Mouse (Mus musculus) testis, adult 2 months (tissue): ENCODE results near the gene Dytn. TPM values are rescaled to one million over a fixed set of nuclear protein-coding genes. Genes with fewer than 3 reads are reported as not detected.

ENCODE experiments used
- H3K27ac ChIP-seq: fragments of 200-500 bp; 2 replicates; pipeline ENCODE4 v1.5.1; 2012; ENCODE audit warnings: low read depth, low read length; ENCODE audit not compliant: control insufficient read depth, insufficient read depth
- H3K27me3 ChIP-seq: fragments of 200-500 bp; 2 replicates; pipeline ENCODE4 v1.6.1; 2012; ENCODE audit warnings: mild to moderate bottlenecking, low read length, moderate library complexity; ENCODE audit not compliant: control insufficient read depth, insufficient read depth
- H3K36me3 ChIP-seq: fragments of 200-500 bp; 2 replicates; pipeline ENCODE4 v1.6.1; 2012; ENCODE audit warnings: mild to moderate bottlenecking, low read length; ENCODE audit not compliant: control insufficient read depth, insufficient read depth
- H3K4me1 ChIP-seq: fragments of 200-500 bp; 2 replicates; pipeline ENCODE4 v1.6.1; 2012; ENCODE audit warnings: low read length; ENCODE audit not compliant: control insufficient read depth, insufficient read depth
- H3K4me3 ChIP-seq: fragments of 200-500 bp; 2 replicates; pipeline ENCODE4 v1.5.1; 2012; ENCODE audit warnings: low read depth, mild to moderate bottlenecking, low read length, moderate library complexity, mixed read lengths; ENCODE audit not compliant: control insufficient read depth
- CTCF ChIP-seq: fragments of 200-500 bp; IDR thresholded peaks from 2 replicates; pipeline ENCODE4 v1.5.1; 2012; ENCODE audit warnings: low read depth, mild to moderate bottlenecking, inconsistent platforms, low read length, moderate library complexity; ENCODE audit not compliant: control insufficient read depth, insufficient read depth, insufficient replicate concordance
- POLR2A ChIP-seq: fragments of 200-500 bp; IDR thresholded peaks from 2 replicates; pipeline ENCODE4 v1.6.1; 2012; ENCODE audit warnings: low read depth, mild to moderate bottlenecking, inconsistent platforms, low read length, moderate library complexity; ENCODE audit not compliant: control insufficient read depth
- polyA plus RNA-seq: library from polyadenylated mRNA; depleted of rRNA; stranded (reverse); fragments of >200 nt; gene quantifications from 2 replicates; pipeline ENCODE4 v1.2.3, GENCODE M21; 2012; rRNA removed

Gene Dytn
- polyA plus RNA-seq, 1 experiment = not detected

DNA sequence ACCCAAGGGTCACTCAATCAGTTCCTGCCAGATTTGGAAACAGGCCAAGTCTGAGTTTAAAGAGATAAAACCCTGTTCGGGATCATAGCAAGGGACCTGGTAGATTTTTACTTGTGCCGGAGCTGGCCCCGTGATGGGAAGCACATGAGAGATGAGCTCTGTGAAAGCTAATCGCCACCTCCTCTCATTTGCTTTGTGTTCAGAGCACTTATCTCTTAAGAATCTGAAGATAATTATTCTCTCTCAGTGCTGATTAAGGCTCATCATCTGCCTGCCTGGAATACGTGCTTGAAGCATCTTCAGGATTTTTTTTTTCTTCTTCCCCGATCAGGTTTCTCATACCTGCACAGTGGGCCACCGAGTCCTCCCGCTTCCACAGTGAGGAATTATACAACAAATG, 107.6 kb downstream of the Dytn start:
- Histone ChIP-seq H3K4me3 (no peak overlapping the region), H3K4me1 (no peaks in the 10 kb centered on the region), H3K27me3 (no peaks in the 10 kb centered on the region), H3K36me3 (no peaks in the 10 kb centered on the region), H3K27ac (no peak overlapping the region)
- TF ChIP-seq CTCF (no peak), POLR2A (no peak)

DNA sequence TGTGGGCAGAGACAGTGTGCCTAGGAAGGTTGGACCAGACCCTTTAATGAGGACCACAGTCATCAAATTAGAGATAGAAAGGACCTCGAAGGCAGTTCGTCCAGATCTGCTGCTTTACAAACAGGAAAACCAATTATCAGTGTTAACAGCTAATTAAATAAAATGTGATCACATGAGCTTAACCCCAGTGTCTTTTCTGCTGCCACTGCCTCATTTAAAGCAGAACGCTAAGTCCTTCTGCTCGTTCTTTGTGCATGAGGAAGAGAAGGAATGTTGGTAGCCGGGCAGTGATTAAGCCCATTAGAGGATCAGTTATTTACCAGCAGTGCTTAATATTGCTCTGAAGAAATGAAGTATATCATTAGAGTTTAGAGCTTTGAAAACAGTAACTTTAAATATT, 109.9 kb downstream of the Dytn start:
- Histone ChIP-seq H3K4me1 (no peaks in the 10 kb centered on the region), H3K27ac (no peak overlapping the region), H3K27me3 (no peaks in the 10 kb centered on the region), H3K36me3 (no peaks in the 10 kb centered on the region), H3K4me3 (no peak overlapping the region)
- no peak for TF ChIP-seq POLR2A
- TF ChIP-seq CTCF = no peak

DNA sequence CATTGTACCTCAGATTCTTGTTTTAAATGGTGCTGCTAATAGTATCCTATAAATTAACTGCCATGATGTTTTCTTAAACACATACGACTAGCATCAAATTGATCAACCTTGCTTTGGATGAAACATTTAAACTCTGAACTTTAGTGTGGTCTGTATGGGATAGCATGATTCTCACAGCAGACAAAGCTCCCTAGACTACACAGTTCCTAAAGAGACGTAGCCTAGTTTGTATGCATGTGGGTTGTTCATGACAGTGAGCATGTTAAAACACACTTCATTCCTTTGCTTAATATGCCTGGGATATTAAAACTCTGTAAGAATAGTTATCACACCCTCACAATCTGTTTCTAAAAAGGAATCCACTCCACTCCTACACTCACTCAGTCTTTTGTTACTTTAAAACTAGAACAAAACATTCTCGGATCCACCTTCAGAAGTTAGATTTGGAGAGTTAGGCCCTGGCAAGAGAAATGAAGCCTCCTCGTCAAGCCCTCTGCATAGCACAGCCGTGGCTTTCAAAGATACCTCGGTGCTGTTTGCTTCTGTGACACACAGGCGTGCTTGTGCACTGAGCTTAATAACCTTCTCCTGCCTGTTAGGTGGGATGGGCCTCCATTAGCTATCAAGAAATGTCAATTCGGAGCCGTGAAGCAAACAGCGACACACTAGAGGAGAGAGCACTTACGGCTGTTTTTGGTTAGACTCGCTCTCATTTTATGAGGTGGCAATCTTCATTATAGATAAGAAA, 112.7 kb downstream of the Dytn start:
- Histone ChIP-seq H3K27me3 (no peaks in the 10 kb centered on the region), H3K27ac (no peak overlapping the region), H3K4me3 (no peak overlapping the region), H3K4me1 (no peaks in the 10 kb centered on the region), H3K36me3 (no peaks in the 10 kb centered on the region)
- TF ChIP-seq CTCF (no peak), POLR2A (no peak)

DNA sequence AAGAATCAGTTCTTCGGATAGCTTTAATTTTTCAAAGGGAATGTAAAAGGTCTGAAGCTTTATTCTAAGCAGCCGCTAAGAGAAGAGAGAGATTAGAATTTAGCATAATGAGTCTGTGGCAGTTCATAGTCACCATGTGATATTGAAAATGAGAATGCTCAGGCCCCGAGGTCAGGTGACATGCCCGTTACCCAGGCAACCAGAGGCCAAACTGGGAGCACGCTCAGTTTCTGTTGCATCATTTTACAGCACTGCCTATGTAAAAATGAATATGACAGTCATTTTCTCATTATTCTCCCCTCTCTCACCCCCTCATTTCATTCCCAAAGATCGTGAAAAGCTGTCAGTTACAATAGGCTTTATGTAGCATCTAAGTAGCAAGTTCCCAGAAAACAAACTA, 113.3 kb downstream of the Dytn start:
- no peaks in the 10 kb centered on the region for H3K4me1 ChIP-seq
- H3K4me3 ChIP-seq = no peak overlapping the region
- no peaks in the 10 kb centered on the region for H3K27me3 ChIP-seq
- no peak overlapping the region for H3K27ac ChIP-seq
- TF ChIP-seq CTCF (no peak), POLR2A (no peak)
- no peaks in the 10 kb centered on the region for H3K36me3 ChIP-seq

Other genes starting within 250 kb of the Dytn start
- 1.8 and 2.8 TPM in 2 replicates for gene Adam23, start 241.0 kb downstream of the Dytn start, polyA plus RNA-seq
- gene Gm39653, start 71.0 kb downstream of the Dytn start, polyA plus RNA-seq = not detected in 2 replicates
- gene Mdh1b, start 43.4 kb upstream of the Dytn start, polyA plus RNA-seq = 45.8 and 52.1 TPM in 2 replicates
- gene Fastkd2, start 43.7 kb upstream of the Dytn start, polyA plus RNA-seq = 7.1 and 8.9 TPM in 2 replicates
- 5.0 and 5.3 TPM in 2 replicates for gene 4933402D24Rik, start 82.3 kb upstream of the Dytn start, polyA plus RNA-seq